Mouse (Mus musculus) cerebellum, adult 11-12 months (tissue): ENCODE measurements at regions not wholly inside any gene's neighbourhood (a gene's known extent, or its start where the extent isn't known, plus 50 kb on each side); places are given as distances from the start of the nearest gene placed in this dataset.

Source experiments
- DNase-seq: peaks from one replicate; pipeline ENCODE4 v3.0.0; 2022

DNA sequence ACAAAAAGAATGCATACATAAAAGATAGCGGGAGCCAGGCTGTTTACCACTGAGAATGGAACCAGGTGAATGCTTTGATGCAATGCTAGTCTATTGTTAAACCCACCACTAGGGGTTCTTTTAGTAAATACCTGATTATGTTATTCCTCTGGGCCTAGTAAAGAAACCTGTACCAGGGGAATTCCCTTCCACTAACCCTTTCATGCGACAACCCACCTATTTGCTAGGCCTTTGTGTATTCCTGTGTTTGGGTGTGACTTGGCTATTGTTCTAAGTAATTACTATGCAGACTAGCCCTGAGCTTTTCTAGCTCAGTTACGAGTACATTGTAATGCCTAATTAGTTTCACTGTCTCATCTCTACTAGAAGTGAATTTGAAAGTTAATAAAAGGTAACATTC lies 95.9 kb upstream of the 1700066M21Rik start:
- DNase-seq: no peak

DNA sequence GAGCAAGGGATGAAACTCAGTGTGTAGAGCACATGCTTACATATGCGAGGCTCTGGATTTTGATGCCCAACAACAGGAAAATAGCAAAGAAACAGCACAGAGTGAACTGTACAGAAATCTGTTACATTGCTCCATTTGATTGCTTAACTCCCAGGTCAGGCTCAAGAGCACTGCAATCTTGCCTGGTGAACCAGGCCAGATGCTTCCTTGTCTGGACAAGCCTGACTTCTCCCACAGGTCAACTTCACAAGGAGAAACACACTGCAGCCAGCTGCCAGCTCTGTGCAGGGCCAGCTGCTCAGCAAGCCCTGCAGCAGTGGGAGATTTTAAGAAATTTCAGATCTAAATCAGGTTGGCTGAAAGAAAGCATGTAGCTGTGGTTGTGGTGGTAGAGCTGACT lies 81.2 kb upstream of the 1700066M21Rik start:
- DNase-seq: no peak

DNA sequence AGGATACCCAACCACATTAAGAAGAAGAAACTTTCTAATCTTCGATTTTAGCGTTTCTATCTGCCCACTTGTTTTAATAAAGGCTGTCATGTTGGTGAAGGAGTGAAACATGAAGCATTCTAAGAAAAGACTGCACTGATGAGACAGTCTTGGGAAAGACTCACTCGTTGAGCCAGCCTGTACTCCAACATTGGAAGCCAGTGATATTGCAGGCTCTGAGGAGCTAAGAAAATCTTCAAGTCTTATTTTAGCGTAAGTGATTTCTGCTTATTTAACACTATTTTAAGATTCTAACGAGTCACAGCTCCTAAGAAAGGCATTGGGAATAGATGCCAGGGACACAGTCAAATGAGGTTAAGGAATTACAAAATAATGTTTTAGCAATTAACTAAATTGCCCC lies 78.9 kb upstream of the 1700066M21Rik start:
- no peak for DNase-seq

GRCm38 (mm10) chr1:57301260-57301979 lies 76.0 kb upstream of the 1700066M21Rik start:
- no peak for DNase-seq

GRCm38 (mm10) chr1:57301980-57302331 lies 75.5 kb upstream of the 1700066M21Rik start:
- DNase-seq: no peak

DNA sequence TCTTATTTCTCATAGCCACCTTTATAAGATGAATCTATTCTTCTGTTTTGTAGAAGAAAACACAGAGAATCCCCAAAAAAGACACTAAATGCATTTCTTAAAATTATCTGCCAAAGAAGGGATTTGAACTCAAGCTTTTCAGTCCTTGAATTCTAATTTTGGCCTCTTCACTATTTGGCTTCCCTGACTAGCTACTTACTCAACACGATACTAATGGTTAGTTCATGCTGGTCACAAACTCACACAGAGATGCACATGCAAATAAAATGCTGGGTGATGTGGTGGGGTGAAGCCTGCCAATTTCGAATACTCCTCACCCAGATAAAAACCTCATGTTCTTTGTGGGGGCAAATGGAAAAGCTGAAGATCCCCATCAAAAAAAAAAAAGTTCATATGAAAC lies 72.7 kb upstream of the 1700066M21Rik start:
- no peak for DNase-seq

- no peak for DNase-seq
These were observed 54.9 kb upstream of the 1700066M21Rik start for GRCm38 (mm10) chr1:57322535-57322934.

- DNase-seq: no peak
These were observed 54.3 kb upstream of the 1700066M21Rik start for GRCm38 (mm10) chr1:57323118-57323517.

- DNase-seq: no peak
These were observed 51.7 kb upstream of the 1700066M21Rik start for GRCm38 (mm10) chr1:57325585-57326165.
